ENCODE assay signal across 13 mouse cellular contexts in the genomic region with DNA sequence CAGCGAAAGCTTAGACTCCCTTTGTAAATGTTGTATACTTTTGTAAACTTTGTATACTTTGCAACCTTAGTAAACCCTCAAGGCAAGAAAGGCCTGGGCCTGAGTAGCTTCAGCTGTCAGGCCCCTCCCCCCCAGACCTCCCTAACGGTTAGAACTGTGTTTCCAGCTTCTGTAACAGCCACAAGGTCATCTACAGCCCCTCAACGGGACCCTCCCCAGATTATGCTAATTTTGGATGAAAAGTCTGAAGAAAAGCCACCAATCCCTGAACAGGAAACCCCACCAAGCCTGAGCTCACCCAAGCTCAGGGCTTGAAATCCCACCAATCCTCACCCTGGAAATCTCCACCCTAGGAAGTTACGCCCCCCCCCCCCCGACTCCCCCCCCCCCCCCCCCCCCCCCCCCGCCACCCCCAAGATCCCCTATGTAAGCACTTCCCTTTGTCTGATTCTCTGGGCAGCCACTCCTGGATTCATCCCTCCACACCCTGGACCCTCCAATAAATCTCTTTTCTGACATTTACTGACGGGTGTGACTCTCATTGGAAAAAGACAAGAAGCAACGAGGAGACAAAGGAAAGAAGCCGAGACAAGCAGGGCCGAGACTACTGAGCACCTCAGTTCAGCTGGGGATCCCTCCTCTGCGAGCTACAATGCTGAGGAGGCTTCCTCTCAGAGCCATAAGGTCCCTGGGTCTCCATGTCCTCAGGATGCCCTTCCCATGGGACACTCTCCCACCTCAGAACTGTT. TPM values are rescaled to one million over a fixed set of nuclear protein-coding genes. Genes with fewer than 3 reads are reported as not detected.
DNase-seq lines count a peak whose midpoint lies in the region; ATAC-seq lines count a peak whose summit lies in the region.
"Had no signal": no experiment of that assay in that cellular context is flagged by ENCODE, and none has a peak within 500 bp of the region (broad histone marks: within the 10 kb centered on the region; RNA-seq: fewer than 3 reads in every experiment).

No protein-coding gene starts in this region.

- WGBS in heart, embryonic 15.5 days = 15% methylated on average over 8 of the region's 11 CpGs
- 10% methylated on average over 9 of the region's 11 CpGs for WGBS in hindbrain, embryonic 13.5 days
- 11% methylated on average over 10 of the region's 11 CpGs for WGBS in midbrain, embryonic 14.5 days

- no peak overlapping the region for H3K9ac ChIP-seq in heart, embryonic 15.5 days
- H3K9ac ChIP-seq in hindbrain, embryonic 13.5 days = 0 out of 2 replicates have a peak overlapping the region, but pooled peaks have one; percentile 21
- no peak overlapping the region; the same call in 1 of the 2 replicates for H3K9ac ChIP-seq in midbrain, embryonic 14.5 days (replicated peaks; ENCODE audit: low read length)
- H3K9ac ChIP-seq: limb, embryonic 15.5 days had no signal

- H3K4me2 ChIP-seq in heart, embryonic 15.5 days = peak overlapping the region; percentile 62; the same call in 1 of the 2 replicates
- H3K4me2 ChIP-seq in hindbrain, embryonic 13.5 days = peak overlapping the region; percentile 58
- H3K4me2 ChIP-seq in midbrain, embryonic 14.5 days (ENCODE audit: low read length) = peak overlapping the region; percentile 63

- DNase-seq in heart, postnatal 10 days = no peak
- peak; percentile 30 for DNase-seq in embryo, embryonic 9.5 days (ENCODE audit: extremely low spot score)
- DNase-seq in midbrain, embryonic 14.5 days = peak; percentile 46
- DNase-seq in thymus, postnatal 0 days (ENCODE audit: low spot score) = no peak
- no peak for DNase-seq in layer of hippocampus, postnatal 36 days
- DNase-seq in left cerebral cortex, adult 9 months (ENCODE audit: low spot score in 2 of 2) = no peak
- DNase-seq: cerebellum, adult 11 months; kidney, adult 2 months; thymus, adult 2 months had no signal

- H3K4me3 ChIP-seq in heart, embryonic 15.5 days = 0 out of 2 replicates have a peak overlapping the region, but pooled peaks have one; percentile 41
- no peak overlapping the region; the same call in 1 of the 2 replicates for H3K4me3 ChIP-seq in hindbrain, embryonic 13.5 days
- no peak overlapping the region for H3K4me3 ChIP-seq in midbrain, embryonic 14.5 days (replicated peaks; ENCODE audit: low read depth, low read length)

- no peak overlapping the region for H3K27ac ChIP-seq in heart, embryonic 15.5 days
- H3K27ac ChIP-seq in hindbrain, embryonic 13.5 days = peak overlapping the region; percentile 75; the same call in 1 of the 2 replicates
- peak overlapping the region; percentile 63; the same call in 1 of the 2 replicates for H3K27ac ChIP-seq in midbrain, embryonic 14.5 days (replicated peaks; ENCODE audit: low read depth, low read length)
- H3K27ac ChIP-seq: limb, embryonic 15.5 days had no signal

- H3K27me3 ChIP-seq in heart, embryonic 15.5 days = no peaks in the 10 kb centered on the region; the same call in 1 of the 2 replicates
- H3K27me3 ChIP-seq in hindbrain, embryonic 13.5 days = no peaks in the 10 kb centered on the region
- no peaks in the 10 kb centered on the region for H3K27me3 ChIP-seq in midbrain, embryonic 14.5 days (ENCODE audit: control insufficient read depth, insufficient read depth, low read length)
- H3K27me3 ChIP-seq: limb, embryonic 15.5 days had no signal

- no peaks in the 10 kb centered on the region for H3K9me3 ChIP-seq in heart, embryonic 15.5 days (replicated peaks)
- no peaks in the 10 kb centered on the region for H3K9me3 ChIP-seq in hindbrain, embryonic 13.5 days
- no peaks in the 10 kb centered on the region for H3K9me3 ChIP-seq in midbrain, embryonic 14.5 days (ENCODE audit: control insufficient read depth, low read length)
- H3K9me3 ChIP-seq: limb, embryonic 15.5 days had no signal

- ATAC-seq in heart, embryonic 15.5 days (replicated peaks; ENCODE audit: insufficient number of reproducible peaks, insufficient read depth, low FRiP score, low read depth) = no peak
- ATAC-seq in hindbrain, embryonic 13.5 days (ENCODE audit: low FRiP score) = no peak; the same call in 1 of the 2 replicates
- no peak for ATAC-seq in midbrain, embryonic 14.5 days (ENCODE audit: low FRiP score, low TSS enrichment)

- H3K4me1 ChIP-seq in heart, embryonic 15.5 days (replicated peaks) = peaks cover 5% of the 10 kb centered on the region; the same call in 1 of the 2 replicates
- H3K4me1 ChIP-seq in hindbrain, embryonic 13.5 days (replicated peaks) = peaks cover 13% of the 10 kb centered on the region
- peaks cover 9% of the 10 kb centered on the region for H3K4me1 ChIP-seq in midbrain, embryonic 14.5 days (ENCODE audit: control insufficient read depth, insufficient read depth, low read length)

- no peaks in the 10 kb centered on the region for H3K36me3 ChIP-seq in heart, embryonic 15.5 days
- no peaks in the 10 kb centered on the region for H3K36me3 ChIP-seq in hindbrain, embryonic 13.5 days
- no peaks in the 10 kb centered on the region for H3K36me3 ChIP-seq in midbrain, embryonic 14.5 days (ENCODE audit: control insufficient read depth, insufficient read depth, low read length)
- H3K36me3 ChIP-seq: limb, embryonic 15.5 days had no signal

- intact Hi-C loops in heart, postnatal 10 days (cut with DNase I) = no loop called here

RNA-seq across cellular contexts. Expression of a gene that starts 25.0 kb away (rescaled TPM):
- polyA plus RNA-seq in heart, embryonic 15.5 days (2015; fragmentation: Nextera tagmentation; extraction: Ambion mirVana) = 22.9 and 26.6 TPM in 2 replicates
- 10 to 100 TPM; 10.1 to 12.9 TPM for total RNA-seq in heart, postnatal 10 days (2021)
- 71.2 and 77.9 TPM in 2 replicates for polyA plus RNA-seq in hindbrain, embryonic 13.5 days (2015; fragmentation: Nextera tagmentation; extraction: Ambion mirVana)
- polyA plus RNA-seq in midbrain, embryonic 14.5 days (2014; fragmentation: Nextera tagmentation; extraction: Ambion mirVana) = 41.4 and 61.2 TPM in 2 replicates
- polyA plus RNA-seq in thymus, postnatal 0 days (2015; fragmentation: Nextera tagmentation; extraction: Ambion mirVana) = 20.0 and 20.2 TPM in 2 replicates
- 10 to 100 TPM; 17.7 to 18.9 TPM for total RNA-seq in layer of hippocampus, postnatal 36 days (2021)
- total RNA-seq: megakaryocyte progenitor cell, adult 5-6 weeks had no signal

RNA-seq across cellular contexts. Expression of a gene that starts 25.2 kb away (rescaled TPM):
- polyA plus RNA-seq in heart, embryonic 15.5 days (2015; fragmentation: Nextera tagmentation; extraction: Ambion mirVana) = 0.11 and 0.25 TPM in 2 replicates
- total RNA-seq in heart, postnatal 10 days (2021) = under 1 TPM in 1 of 2 experiments, not detected in 1; 0.14 TPM
- polyA plus RNA-seq in hindbrain, embryonic 13.5 days (2015; fragmentation: Nextera tagmentation; extraction: Ambion mirVana) = 0.22 TPM in 2 replicates
- polyA plus RNA-seq in midbrain, embryonic 14.5 days (2014; fragmentation: Nextera tagmentation; extraction: Ambion mirVana) = 0.21 and 0.39 TPM in 2 replicates
- polyA plus RNA-seq in thymus, postnatal 0 days (2015; fragmentation: Nextera tagmentation; extraction: Ambion mirVana) = not detected in 2 replicates
- 1 to 10 TPM; 1.2 TPM for total RNA-seq in layer of hippocampus, postnatal 36 days (2021)
- total RNA-seq: megakaryocyte progenitor cell, adult 5-6 weeks had no signal

Comparison
In these comparisons a context has a peak if more than half of its experiments do, and no peak if none do; other contexts are left out.
1. DNase-seq: peak in embryo, embryonic 9.5 days (single experiment) and midbrain, embryonic 14.5 days (single experiment); none in heart, postnatal 10 days (0 of 2), thymus, postnatal 0 days (single experiment), layer of hippocampus, postnatal 36 days (0 of 2) and left cerebral cortex, adult 9 months (0 of 2).
2. Peak in every context shown above with its lines, with median percentiles within 50 percentile points of each other: H3K4me2 ChIP-seq.